Mouse (Mus musculus) cerebellum, adult 11-12 months (tissue): Measurements from ENCODE around the gene Olfr315.
"Not testable (repeated sequence)": the region's sequence is repeated elsewhere in the genome, so short reads cannot be mapped to it uniquely, and the experiment has no call there.

Experiments used
- DNase-seq: peaks from one replicate; pipeline ENCODE4 v3.0.0; 2022

Olfr315 gene

GRCm38 (mm10) chr11:58828937-58829336 lies 55.9 kb downstream of the Olfr315 start, which contains the start of gene Olfr312:
TSS of gene Olfr312 (plus strand) at chr11:58829237.
- DNase-seq: not testable (repeated sequence)

GRCm38 (mm10) chr11:58829764-58830163 lies 56.8 kb downstream of the Olfr315 start:
- no peak for DNase-seq
